Mouse (Mus musculus) embryo, embryonic 11 days (tissue): ENCODE data around the gene Neurl1a.

Experiments used
- DNase-seq: peaks from one replicate; pipeline ENCODE4 v3.0.0-alpha.2; 2015

Gene Neurl1a

DNA sequence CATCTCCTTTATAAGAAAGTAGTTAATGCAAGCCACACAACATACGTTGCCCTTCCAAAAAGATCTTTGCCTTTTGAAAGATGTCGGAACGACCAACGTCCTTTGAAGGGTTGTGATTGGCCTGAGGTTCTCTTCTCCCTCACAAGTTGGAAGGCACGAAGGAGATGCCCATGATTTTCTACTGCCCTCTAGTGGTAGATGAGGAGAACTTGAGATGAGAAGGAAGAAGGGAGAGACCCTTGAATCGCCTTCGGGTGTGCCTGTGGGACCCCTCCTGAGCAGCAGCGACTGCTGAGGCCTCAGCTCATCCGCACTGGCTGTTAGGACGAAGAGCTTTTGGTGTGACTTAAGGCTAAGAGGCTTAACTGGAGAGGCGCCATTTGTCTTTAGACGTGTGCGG lies 10.4 kb upstream of the Neurl1a start:
- peak; percentile 84 for DNase-seq

DNA sequence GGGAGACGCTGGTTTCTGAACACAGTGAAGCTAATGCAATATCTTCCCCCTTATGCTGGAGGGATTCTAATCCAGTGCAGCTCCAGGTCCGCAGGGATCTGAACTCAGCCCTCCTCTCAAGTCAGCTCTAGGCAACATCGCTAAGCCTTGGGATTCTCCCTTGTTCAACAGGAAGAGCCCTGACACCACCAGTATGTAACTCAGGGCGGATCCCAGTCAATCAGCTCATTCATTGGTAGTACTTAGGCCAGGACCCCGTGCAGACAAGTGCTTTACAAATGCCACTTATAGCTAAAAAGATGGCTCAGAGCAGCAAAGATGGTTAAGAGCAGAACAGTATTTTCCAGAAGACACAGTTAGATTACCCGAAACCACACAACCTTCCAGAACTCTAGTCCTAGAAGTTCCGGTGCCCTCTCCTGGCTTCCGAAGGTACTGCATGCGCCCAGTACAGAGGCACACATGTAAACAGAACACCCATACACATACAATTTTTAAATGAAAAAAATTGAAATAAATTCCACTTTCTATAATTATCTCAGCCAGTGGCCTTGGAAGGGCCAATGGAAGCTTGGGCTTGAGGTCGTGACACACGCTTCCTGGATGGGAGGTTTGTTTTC lies 9.7 kb upstream of the Neurl1a start:
- DNase-seq: peak; percentile 87

DNA sequence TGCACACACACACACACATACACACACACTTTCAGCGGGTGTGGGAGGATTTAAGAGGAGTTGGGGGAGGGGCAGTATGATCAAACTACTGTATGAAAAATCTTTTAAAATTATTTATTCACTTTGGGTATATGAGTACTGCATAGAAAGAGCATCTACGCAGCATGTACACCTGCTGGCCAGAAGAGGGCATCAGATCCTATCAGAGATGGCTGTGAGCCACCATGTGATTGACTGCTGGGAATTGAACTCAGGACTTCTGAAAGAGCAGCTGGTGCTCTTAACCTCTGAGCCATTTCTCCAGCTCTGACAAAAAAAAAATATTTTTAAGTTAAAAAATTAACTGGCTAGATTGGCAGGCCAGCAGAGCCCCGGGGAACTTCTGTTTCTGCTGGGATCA lies 4.1 kb upstream of the Neurl1a start:
- peak; percentile 47 for DNase-seq

DNA sequence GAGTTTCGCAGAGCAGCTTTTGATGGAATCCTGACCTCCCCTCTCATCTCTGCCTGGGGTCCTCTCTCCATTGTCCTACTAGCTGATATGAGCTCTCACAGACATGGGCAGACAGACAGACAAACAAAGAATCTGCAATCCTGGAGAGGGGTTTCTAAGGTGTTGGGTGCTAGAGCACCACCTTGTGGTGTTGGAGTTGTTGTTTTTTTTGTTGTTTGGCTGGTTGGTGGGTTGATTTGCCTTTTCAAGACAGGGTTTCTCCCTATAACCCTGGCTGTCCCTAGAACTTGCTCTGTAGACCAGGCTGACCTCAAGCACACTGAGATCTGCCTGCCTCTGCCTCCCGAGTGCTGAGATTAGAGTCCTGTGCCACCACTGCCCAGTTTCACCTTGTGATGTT lies 3.1 kb upstream of the Neurl1a start:
- DNase-seq: no peak

DNA sequence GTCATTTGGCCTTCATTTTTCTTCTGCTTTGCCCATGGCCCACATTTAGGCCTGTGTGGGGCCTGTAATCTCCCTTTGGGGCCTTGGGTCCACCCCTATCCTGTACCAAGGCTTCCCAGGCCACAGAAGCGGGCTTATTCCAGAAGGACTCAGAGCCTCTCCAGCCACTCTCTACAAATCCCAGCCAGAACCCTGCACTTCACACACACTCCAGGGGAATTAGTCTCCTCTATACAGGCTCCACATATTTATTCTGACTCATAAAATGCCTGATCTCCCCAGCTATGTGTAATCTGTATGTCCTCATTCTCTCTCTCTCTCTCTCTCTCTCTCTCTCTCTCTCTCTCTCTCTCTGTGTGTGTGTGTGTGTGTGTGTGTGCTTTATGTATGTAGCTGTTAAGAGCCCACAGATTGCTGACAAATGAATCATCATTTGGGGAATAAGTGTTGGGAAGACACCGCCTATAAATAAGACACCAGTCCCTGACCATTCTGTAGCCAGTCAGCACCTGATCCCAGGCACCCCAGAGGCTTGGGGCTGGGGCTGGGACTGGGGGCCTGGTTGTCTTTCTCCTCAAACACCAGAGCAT lies 1.6 kb upstream of the Neurl1a start:
- DNase-seq: no peak

DNA sequence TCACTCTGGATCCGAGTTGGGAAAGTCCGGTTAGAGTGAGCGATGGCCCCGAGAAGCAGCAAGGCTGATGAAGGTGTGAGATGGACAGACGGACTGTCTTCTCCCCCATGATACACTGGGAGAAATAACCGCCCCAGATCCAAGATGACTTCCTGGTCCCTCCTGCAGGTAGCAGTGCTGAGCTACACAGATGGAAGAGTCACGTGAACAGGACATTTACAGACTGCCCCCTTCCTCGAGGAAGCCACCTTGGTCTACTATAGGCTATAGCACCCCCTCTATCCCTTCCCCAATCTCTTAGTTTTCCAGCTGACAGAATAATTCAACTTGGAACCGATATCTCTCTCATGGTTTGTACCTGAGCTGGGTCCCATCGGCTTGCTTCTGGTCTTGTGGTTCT lies 619 bp upstream of the Neurl1a start:
- peak; percentile 60 for DNase-seq

DNA sequence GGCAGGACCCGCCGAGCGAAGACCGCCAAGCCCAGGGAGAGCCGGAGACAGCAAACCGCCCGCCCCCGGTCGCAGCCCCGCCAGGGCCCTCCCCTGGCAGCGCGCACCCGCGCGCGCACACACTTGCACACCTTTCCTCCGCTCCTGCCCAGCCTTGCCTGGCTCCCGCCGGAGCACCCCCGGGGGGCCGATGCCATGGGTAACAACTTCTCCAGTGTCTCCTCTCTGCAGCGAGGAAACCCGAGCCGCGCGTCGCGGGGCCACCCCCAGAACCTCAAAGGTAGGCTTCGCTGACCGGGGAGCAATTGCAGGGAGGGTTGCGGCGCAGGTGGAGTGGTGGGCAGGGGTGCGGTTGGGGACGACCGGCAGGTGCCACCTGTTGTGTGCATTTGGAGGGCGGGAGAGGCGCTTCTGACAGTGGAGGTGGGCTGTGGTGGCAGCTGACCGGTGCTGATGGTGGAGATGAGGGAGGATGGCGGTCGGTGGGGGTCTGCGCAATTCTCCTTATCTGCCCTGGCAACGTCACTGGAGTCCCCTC lies 721 bp downstream of the Neurl1a start:
- peak; percentile 41 for DNase-seq

DNA sequence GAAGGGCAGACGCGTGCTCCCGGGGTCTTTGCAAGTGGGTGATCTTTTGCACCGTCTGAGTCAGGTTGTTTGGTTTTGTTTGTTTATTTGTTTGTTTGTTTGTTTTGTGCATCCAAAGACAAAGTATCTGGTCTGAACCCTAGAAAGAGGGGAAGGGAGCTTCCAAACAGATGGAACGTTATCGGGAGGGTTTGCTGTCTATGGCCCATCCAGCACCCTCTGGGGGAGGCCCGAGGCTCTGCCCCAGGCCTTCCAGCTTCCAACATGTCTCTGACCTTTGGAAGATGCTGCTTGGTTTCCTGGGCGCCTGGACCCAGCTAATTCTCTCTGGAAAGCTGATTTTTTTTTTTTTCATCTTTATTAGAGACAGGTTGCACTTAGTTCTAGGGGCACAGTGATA lies 1.4 kb downstream of the Neurl1a start:
- no peak for DNase-seq

DNA sequence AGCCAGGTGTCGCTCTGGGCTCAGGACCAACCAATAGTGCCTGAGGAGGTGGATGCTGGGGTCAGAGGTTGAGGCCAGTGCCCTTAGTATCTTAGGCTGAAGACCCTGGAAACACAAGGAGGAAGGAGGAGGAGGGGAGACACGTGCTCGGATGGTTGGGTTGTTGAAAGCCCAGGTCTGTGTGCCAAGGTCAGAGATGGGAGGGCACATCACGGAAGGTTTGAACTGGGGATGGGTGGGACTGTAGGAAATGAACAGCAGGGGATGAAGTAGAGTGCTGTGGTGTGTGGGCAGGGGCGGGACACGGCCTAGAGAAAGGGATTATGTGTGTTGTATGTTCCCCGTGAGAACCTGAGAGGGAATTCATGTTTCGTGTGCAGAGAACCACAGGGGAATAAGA lies 5.6 kb downstream of the Neurl1a start:
- DNase-seq: no peak

DNA sequence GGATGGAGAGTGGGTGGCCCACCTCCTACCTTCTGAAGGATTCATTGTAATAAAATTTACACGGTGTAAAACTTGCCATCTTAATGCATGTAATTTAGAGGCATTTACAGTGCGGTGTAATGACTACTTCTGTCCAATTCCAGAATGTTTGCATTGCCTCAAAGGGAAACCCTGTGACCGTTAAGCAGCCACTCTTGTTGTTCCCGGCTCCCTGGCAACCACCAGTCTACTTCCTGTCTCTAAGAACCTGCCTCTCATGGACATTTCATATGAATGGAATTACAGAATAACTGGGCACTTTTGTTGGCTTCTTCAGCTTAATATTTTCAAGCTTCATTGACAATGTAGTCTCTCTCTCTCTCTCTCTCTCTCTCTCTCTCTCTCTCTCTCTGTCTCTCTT lies 6.1 kb downstream of the Neurl1a start:
- DNase-seq: no peak

DNA sequence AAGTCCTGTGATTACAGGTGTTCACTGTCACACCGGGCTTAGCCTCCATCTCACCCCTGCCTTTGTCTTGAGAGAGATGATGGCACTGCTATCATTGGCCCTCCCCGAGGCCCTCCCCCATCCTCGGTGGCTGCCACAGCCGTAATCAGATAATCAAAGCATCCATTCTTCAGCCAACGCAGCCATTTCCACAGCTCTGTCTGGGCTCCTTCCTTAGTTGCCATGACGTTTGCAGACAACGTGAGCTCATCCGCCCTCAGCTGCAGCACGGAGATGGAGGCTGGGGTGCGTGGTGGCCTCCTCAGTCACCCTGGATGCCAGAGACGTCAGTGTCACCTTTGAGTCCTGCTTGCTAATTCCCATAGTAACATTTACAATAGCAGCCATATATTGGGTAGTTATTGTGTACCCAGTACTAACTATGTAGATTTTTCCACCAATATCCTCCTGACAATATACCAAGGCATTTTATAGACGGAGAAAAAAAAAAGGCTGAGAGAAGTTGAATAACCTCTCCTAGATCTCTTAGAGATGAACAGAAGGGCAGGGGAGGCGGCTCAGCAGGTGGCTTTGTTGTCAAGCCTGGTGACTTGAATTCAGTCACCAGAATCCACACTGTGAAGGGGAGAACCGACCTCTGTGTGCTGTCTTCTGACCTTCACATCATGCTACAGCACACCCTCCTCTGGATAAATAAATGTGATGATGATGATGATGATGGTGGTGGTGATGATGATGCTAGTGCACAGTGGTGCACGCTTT lies 8.1 kb downstream of the Neurl1a start:
- DNase-seq: no peak

DNA sequence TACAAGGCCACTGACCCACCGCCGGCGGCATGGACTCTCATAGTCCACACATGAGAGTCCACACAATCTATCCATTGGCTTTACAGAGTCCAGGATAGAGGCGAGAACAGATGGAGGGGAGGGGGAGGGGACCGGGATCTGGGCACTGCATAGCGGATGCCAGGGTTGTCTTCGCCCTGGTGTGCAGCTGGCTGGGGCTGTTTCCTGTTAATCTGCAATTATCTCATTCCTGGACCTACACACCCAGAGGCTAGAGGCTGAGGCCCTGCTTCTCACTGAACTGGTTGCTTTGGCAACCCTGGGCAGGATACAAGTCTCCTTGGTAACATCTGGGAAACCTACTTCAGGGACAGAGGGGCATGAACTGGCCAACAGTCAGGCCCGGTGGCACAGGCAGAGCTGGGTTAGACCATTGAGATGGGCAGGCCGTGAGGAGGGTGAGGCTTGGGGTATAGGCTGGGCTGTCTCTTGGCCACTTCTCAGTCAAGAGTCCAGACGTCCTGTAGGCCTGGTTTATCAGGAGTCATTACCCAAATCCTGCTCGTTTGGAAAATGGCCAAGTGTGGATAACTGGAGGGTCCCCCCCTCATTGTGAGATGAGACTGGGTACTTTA lies 10.0 kb downstream of the Neurl1a start:
- no peak for DNase-seq

DNA sequence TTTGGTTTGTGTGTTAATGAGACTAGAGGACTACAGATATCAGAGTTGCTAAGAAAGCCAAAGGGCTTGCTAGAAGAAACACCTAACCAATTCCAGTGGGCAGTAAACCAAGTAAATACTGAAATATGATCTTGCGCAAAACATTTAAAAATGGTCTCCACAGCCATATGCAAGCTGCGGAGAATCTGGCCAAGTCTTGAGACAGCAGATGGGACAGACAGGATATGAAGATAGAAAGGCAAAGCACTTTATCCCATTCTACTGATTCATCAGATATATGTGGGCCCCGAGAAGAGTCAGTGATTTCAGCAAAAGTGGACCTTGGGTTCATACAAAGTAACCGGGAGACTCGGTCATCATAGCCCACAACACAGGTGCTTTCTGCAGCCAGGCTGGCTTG lies 13.5 kb downstream of the Neurl1a start:
- no peak for DNase-seq

DNA sequence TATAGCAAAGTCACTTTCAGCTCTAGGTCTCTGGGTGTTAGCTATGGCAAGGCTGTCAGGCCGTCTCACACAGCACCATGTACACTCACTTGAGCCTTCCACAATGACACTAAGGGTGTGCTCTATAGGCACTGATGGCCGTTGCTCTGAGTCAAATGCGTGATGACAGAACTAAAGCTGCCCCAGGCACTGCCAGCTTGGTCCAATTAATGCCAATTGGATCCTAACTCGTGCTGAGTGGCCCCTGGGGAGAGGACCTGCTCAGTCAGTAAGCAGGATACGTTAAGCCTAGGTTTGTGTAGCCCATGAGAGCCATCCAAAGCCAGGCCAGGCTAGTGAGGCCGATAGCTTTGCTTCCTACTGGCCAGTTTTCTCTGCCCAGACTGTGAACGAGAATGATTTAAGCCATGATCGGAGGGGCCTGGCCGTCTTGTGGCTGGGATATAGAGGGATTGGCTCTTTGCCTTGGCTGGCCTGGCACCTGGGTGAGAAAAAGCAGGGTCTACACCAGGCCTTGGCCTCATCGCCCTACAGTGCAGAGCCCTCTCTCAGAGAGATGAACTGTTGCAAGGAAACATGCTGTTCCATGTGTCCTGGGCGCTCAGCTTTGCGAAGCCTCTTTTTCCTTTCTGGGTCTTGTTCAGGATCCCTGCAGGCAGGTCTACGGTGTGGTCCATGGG lies 20.2 kb downstream of the Neurl1a start:
- DNase-seq: no peak

DNA sequence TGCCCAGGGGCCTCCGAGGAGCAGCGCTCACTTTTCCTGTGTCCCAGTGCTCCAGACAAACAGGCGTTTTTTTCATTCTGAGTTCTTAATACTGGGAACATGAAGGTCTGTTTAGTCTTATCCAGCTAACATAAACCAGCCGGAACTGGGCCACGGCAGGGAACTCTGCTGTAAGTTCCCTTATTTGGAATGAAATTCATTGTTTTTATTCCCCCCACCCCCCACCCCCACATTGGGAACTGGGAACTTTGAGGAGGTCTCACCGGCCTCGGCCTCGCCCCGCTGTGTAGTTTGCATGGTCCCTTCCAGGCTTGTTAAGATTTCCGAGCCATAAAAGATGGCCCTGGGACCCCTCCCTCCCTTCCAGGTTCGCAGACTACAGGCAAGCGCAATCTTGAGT lies 23.4 kb downstream of the Neurl1a start:
- DNase-seq: no peak

DNA sequence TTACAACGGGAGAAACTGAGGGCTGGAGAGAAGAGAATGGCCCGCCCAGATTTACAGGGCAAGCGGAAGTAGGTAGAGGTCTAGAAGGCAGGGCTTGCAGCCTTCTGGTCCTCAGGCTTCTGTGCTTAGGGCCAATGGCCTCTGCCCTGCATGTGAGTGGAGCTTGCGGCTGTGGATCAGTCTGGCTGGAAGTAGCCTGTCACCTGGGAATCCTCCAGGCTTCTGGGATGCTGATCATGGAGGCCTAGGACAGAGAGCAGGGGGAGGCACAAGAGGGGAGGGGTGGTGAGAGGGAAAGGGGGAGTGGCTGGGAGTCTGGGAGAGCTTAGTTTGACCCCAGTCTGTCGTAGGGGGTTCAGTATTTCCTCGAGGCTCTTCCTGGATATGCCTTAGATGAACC lies 23.8 kb downstream of the Neurl1a start:
- DNase-seq: no peak

DNA sequence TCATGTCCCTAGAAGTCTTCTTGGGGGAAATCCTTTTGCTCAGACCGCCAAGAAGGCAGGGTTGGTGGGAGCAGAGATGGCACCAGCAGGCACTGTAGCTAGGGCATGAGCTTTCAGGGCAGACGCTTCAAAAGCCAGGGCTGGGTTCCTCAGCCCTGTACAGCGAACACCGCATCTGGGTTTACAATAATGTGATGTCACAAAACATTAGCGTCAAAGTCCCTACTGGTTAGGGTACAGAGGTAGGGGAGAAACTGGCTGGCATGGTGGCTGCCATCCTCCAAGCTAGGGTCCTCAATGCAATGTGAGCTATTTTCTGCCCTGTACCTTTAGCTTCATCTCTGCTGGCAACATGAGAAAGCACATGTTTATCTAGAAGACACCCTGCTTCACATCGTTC lies 24.4 kb downstream of the Neurl1a start:
- no peak for DNase-seq

DNA sequence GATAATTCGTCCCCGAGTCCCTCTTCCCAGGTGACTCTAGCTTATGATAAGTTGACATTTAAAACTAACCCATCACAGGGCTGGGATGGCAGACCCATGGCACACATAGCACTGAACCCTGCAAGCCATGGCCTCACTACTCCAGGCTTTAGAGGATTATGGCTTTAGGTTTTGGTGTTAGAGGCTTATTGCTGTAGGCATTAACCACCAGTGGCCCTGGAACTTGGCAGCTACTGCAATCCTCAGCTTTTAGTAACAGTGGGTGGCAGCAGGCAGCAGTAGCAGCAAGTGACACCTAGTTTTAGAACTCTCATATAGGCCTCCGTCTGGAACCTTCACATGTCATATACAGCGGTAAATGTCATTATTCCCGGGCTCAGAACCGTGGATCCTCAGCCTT lies 26.0 kb downstream of the Neurl1a start:
- DNase-seq: no peak

DNA sequence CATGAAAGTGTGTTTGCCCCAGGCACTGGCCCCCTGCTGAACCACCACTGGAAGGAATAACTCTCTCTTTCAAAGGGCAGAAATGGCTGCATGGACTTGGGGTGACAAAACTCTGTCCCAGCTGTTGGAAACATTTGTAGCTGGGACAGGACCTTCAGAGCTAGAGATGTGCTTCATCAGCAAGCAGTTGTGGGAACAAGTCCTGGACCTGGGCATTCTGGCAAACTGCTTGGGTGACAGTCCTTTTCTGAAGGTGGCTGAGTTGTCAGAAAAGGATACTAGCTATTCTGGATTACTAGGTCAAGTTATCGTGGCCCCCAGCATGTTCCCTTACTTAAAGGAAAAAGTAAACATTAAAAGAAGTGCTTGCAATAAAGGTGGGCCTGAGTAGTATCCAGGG lies 27.5 kb downstream of the Neurl1a start:
- no peak for DNase-seq

DNA sequence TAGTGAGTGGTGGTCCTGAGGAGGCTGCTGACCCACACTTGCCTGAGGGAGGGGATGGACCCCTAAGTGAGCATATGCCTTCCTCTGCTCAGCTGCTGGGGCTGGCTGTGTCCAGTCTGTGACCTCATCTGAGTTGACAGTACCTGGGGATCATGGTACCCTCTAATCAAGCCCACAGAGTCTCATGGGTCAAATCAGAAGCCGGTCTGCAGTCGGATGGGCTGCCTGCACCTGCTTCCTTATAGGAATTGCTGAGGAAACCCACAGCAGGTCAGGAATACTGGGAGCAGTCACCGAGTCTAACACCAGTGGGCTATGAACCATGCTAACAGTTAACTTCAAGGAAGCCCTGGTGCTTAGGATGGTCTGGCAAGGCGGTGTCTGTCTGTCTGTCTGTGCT lies 31.8 kb downstream of the Neurl1a start:
- no peak for DNase-seq

DNA sequence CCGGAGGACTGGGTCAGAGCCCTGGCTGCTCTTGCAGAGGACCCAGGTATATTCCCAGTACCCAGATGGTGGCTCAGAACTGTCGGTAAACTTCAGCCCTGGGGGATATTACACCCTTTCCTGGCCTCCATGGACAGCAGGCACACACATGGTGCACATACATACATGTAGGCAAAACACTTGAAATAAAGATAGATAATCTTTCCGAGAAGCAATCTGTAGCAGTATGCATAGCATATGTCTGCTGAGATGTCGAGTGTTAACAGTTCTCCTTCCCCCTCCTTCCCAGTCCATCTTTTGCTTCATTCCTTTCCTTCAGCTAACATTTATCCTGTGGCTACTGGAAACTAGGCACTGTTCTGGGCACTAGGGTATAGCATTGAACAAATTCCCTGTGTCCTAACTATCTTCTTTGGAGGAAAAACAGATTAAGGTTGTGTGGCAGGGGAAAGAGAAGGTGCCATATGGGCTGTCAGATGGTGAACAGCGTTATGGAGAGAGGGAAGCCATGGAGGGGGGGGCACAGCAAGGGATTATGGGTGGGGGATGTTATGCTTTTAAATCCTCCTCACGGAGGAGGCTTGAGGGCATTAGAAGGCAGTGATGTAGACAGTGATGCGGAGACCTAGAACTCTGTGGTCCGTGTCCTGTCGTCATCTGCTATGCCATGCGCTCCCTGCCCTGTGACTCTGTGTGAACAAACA lies 33.1 kb downstream of the Neurl1a start:
- peak; percentile 3 for DNase-seq

DNA sequence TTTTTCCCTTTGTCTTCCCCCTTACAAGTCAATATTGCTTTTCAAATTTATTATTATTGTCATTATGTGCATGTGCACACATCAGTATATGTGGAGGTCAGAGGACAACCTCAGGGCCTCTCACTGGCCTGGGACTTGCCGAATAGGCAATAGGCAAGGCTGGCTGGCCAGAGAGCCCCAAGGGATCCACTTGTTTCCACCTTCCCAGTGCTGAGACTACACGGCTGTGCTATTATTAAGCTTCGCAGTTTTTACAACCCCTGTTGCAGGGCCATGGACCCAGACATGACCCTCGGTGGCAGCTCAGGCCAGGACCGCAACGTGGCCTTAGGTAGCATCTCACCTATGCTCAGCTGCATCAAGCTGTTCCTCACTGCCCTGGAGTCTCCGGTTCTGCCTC lies 33.8 kb downstream of the Neurl1a start:
- DNase-seq: no peak

DNA sequence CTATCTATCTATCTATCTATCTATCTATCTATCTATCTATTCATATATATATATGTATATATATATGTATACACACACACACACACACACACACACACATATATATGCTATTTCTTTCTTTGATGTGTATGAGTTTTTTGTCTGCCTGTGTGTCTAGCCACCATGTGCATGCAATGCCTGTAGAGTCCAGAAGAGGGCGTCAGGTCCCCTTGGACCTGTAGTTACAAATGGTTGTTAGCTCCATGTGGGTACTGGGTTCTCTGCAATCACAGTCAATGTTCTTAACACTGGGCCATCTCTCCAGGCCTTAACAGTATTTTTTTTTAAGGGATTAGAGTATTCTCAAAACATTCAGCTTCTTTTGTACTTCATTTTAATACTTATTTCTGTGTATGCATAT lies 34.9 kb downstream of the Neurl1a start:
- DNase-seq: no peak
